Mouse (Mus musculus) urinary bladder, adult 18-20 months (tissue): ENCODE measurements at regions not wholly inside any gene's neighbourhood (a gene's known extent, or its start where the extent isn't known, plus 50 kb on each side); places are given as distances from the start of the nearest gene placed in this dataset.

Experiments
- DNase-seq, 2 experiments: peaks; one replicate each; pipeline ENCODE4 v3.0.0; 2022; ENCODE audit warnings: low spot score in 2 of 2, mixed read lengths in 2 of 2

DNA sequence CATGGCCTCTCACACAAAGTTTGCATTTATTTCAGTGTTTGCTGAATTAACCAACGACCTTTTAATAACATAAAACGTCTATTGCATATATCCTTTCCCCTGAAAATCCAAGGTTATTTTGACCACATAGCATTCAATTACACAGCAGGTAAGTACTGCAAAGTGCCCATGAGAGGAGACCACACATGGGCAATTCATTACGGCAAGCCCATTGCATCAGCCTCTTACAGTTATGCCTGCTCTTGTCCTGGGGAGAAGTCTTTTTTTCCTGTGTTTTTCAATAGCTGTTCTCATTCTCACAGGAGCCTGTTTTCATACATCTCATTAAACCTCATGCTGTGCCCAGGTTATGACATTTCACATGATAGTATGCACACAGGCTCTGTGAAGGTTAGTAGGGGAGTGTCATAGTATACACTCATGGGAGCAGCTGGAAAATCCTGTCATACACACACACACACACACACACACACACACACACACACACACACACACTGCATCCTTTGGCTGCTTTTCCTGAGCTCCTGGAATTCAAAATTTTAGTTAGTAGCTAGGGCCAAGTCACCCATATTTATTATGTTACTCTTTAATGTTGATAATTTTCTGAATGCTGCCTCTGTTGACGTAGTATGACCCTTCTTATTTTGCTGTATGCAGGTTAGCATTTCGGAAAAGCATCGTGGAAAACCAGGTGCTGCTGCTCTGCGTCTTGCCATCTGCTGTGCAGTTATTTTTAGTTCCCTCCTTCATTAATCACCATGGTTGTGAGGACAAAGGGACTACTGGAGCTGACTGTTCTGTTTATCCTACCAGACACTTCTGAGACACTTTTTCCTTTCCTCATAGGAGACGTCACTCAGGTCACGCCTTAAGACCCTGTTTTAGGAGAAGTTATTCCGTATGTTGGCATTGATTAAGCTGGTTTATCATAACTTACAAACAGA, 483.6 kb downstream of the Bckdhb start:
- DNase-seq: no peak
